Mouse (Mus musculus) thymus, adult 2 months (tissue): Measurements from ENCODE around the gene Rragc.

ENCODE experiments used
- CTCF ChIP-seq: fragments of 200-500 bp; IDR thresholded peaks from 2 replicates; pipeline ENCODE4 v1.5.1; 2012; ENCODE audit warnings: mild to moderate bottlenecking, control low read depth, low read length, moderate library complexity, borderline replicate concordance; ENCODE audit not compliant: control insufficient read depth, poor library complexity, insufficient read depth; ENCODE audit errors: extremely low read depth
- POLR2A ChIP-seq: fragments of 200-500 bp; IDR thresholded peaks from 2 replicates; pipeline ENCODE4 v1.6.1; 2012; ENCODE audit warnings: mild to moderate bottlenecking, low read length, control low read depth, moderate library complexity; ENCODE audit not compliant: control insufficient read depth, poor library complexity, insufficient read depth; ENCODE audit errors: extremely low read depth

- TF ChIP-seq POLR2A (no peak), CTCF (no peak)
Measured at GRCm38 (mm10) chr4:123939838-123940237, 22.6 kb downstream of the Rragc start.
